Mouse (Mus musculus) heart, postnatal 14 days (tissue): ENCODE results near the gene Klf14. TPM values are rescaled to one million over a fixed set of nuclear protein-coding genes. Genes with fewer than 3 reads are reported as not detected.

ENCODE experiments used
- DNase-seq, 2 experiments: peaks; one replicate each; pipeline ENCODE4 v3.0.0; 2021 to 2022
- intact Hi-C: fragments of 180-260 bp; cut with DNase I; formaldehyde crosslinking; loops from one replicate; pipeline ENCODE4 v1.15.1; 2025
- long read RNA-seq, 2 experiments: library from polyadenylated mRNA; stranded (forward); transcript quantifications; one replicate each; pipeline ENCODE4 v2.0.0; 2021
- total RNA-seq, 2 experiments: library from RNA; stranded (reverse); gene quantifications; 2 replicates each; pipeline ENCODE4 v1.2.3; 2021

The Klf14 gene
- total RNA-seq = under 1 TPM; 0.19 to 0.22 TPM
- long read RNA-seq, experiment 1, partial matches to known transcripts = 0 of 1 reads
- long read RNA-seq, experiment 1, other reads (novel, unspliced or antisense) = 0 of 1 reads
- long read RNA-seq, experiment 2, partial matches to known transcripts = 0 of 1 reads
- long read RNA-seq, experiment 2, other reads (novel, unspliced or antisense) = 0 of 1 reads

GRCm38 (mm10) chr6:30958736-30959540, at the start of gene Klf14:
TSS of gene Klf14 (minus strand) at chr6:30959078.
- intact Hi-C loops = no loop called here
- peak; percentile 51 to 66 for DNase-seq

- intact Hi-C loops = no loop called here
- no peak for DNase-seq
Observed at GRCm38 (mm10) chr6:31006111-31006600, 47.3 kb upstream of the Klf14 start.

- DNase-seq = no peak
- intact Hi-C loops = loop anchor here (10.0 kb wide), 1 partner anchor 452 kb away; no protein-coding TSS in a partner anchor
Observed at GRCm38 (mm10) chr6:30986393-30986792, 27.5 kb upstream of the Klf14 start.

GRCm38 (mm10) chr6:30983021-30983420, 24.1 kb upstream of the Klf14 start:
- DNase-seq = no peak
- intact Hi-C loops = loop anchor here (2.0 to 10.0 kb wide), 3 partner anchors 49 to 580 kb away; no protein-coding TSS in a partner anchor

- intact Hi-C loops = loop anchor here (2.0 to 10.0 kb wide), 3 partner anchors 50 to 580 kb away; no protein-coding TSS in a partner anchor
- DNase-seq = no peak
Observed at GRCm38 (mm10) chr6:30982372-30982980, 23.6 kb upstream of the Klf14 start.

GRCm38 (mm10) chr6:30981351-30981750, 22.5 kb upstream of the Klf14 start:
- intact Hi-C loops = loop anchor here (5.0 to 10.0 kb wide), 2 partner anchors 51 to 447 kb away; no protein-coding TSS in a partner anchor
- DNase-seq = no peak

- intact Hi-C loops = no loop called here
- no peak for DNase-seq
Observed at GRCm38 (mm10) chr6:30978615-30979014, 19.7 kb upstream of the Klf14 start.

- DNase-seq = no peak
- intact Hi-C loops = no loop called here
Observed at GRCm38 (mm10) chr6:30972121-30972520, 13.2 kb upstream of the Klf14 start.

GRCm38 (mm10) chr6:30957784-30958735, 818 bp downstream of the Klf14 start:
- peak; percentile 58 to 66 for DNase-seq
- intact Hi-C loops = no loop called here

- intact Hi-C loops = no loop called here
- DNase-seq = no peak
Observed at GRCm38 (mm10) chr6:30939264-30939663, 19.6 kb downstream of the Klf14 start.

GRCm38 (mm10) chr6:30922821-30923220, 36.1 kb downstream of the Klf14 start:
- intact Hi-C loops = loop anchor here (10.0 kb wide), 1 partner anchor 388 kb away; no protein-coding TSS in a partner anchor
- no peak for DNase-seq

- no peak for DNase-seq
- intact Hi-C loops = loop anchor here (10.0 kb wide), 1 partner anchor 387 kb away; no protein-coding TSS in a partner anchor
Observed at GRCm38 (mm10) chr6:30921826-30922225, 37.1 kb downstream of the Klf14 start.

- intact Hi-C loops = loop anchor here (10.0 kb wide), 1 partner anchor 386 kb away; no protein-coding TSS in a partner anchor
- peak; percentile 8 to 16 for DNase-seq
Observed at GRCm38 (mm10) chr6:30920834-30921675, 37.8 kb downstream of the Klf14 start.

- no peak for DNase-seq
- intact Hi-C loops = no loop called here
Observed at GRCm38 (mm10) chr6:30915473-30915872, 43.4 kb downstream of the Klf14 start, which contains the start of gene Tsga13. TSS of gene Tsga13 (minus strand) at chr6:30915573.

GRCm38 (mm10) chr6:30907970-30908369, 50.9 kb downstream of the Klf14 start:
- intact Hi-C loops = no loop called here
- no peak for DNase-seq
